Mouse (Mus musculus) adrenal gland (tissue): ENCODE results near the gene Armcx1.
"Not testable (repeated sequence)": the region's sequence is repeated elsewhere in the genome, so short reads cannot be mapped to it uniquely, and the experiment has no call there.

Experiments used
- intact Hi-C: fragments of 180-260 bp; cut with DNase I; formaldehyde crosslinking; loops from one replicate; pipeline ENCODE4 v1.15.1; 2025
- microRNA-seq, 2 experiments: library from miRNA; unstranded; fragments of <30 nt; microRNA quantifications; one replicate each; pipeline ENCODE4; 2019

Gene Armcx1

DNA sequence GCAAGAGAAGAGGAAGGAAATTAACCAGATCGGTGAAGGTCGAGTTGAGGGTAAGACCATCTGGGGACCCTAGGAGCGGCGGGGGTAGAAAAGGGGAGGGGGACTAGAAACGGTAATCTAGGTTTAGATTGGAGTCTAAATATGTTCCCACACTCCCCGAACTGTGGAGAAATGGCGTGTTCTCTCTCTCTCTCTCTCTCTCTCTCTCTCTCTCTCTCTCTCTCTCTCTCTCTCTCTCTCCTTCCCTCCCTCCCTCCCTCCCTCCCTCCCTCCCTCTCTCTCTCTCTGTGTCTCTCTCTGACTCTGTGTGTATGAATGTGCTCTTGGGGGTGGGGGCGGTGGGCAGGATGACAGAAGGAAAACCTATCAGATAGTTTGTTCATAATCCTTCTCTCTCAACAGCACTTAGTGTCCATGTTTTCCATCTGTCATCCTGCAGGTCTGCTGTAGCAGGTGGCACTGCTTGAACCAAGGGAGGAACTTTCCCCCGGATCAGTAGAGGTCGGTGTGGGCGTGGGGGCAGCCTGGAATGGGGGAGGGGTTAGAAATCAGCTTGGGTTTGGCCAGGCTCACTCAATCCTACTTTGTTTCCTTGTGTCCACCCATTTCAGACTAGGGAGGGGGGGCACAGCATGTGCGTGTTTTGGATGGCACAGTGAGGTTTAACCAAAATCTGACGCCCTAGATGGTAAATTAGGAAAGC lies 39.7 kb downstream of the Armcx1 start:
- intact Hi-C loops = no loop called here

GRCm38 (mm10) chrX:134763428-134764198 lies 45.9 kb downstream of the Armcx1 start:
- intact Hi-C loops = not testable (repeated sequence)

Small RNAs within 50 kb of the gene (microRNA-seq; reads per million reads assigned to microRNA genes)
- gene Mir7093 = 0 to 0.37 reads per million in 2 experiments
